Mouse (Mus musculus) gastrocnemius, postnatal 36 days (tissue): Measurements from ENCODE around the gene Rnd1. TPM values are rescaled to one million over a fixed set of nuclear protein-coding genes. Genes with fewer than 3 reads are reported as not detected.
A peak's percentile ranks its signal among the peaks of the same experiment; 100 is the strongest.

Source experiments
- DNase-seq, 2 experiments: peaks; one replicate each; pipeline ENCODE4 v3.0.0; 2022
- intact Hi-C: fragments of 180-260 bp; cut with DNase I; formaldehyde crosslinking; loops from one replicate; pipeline ENCODE4 v1.15.1; 2025
- total RNA-seq, 2 experiments: library from RNA; stranded (reverse); gene quantifications; 2 replicates each; pipeline ENCODE4 v1.2.3; 2021

The Rnd1 gene
- total RNA-seq, 2 experiments from 2014 or later, result 0.81 to 1.5 TPM

GRCm38 (mm10) chr15:98617176-98617537 lies 60.1 kb downstream of the Rnd1 start:
- DNase-seq, result peak; percentile 67 to 85
- intact Hi-C loops, result loop anchor here (1.0 to 5.0 kb wide), 2 partner anchors 37 to 105 kb away; no protein-coding TSS in a partner anchor

GRCm38 (mm10) chr15:98616362-98617175 lies 60.7 kb downstream of the Rnd1 start:
- intact Hi-C loops, result loop anchor here (1.0 to 5.0 kb wide), 2 partner anchors 36 to 104 kb away; no protein-coding TSS in a partner anchor
- DNase-seq, result no peak

GRCm38 (mm10) chr15:98615751-98616150 lies 61.5 kb downstream of the Rnd1 start:
- no peak for DNase-seq
- intact Hi-C loops, result loop anchor here (5.0 kb wide), 1 partner anchor 103 kb away; no protein-coding TSS in a partner anchor

- no peak for DNase-seq
- intact Hi-C loops, result loop anchor here (5.0 kb wide), 1 partner anchor 103 kb away; no protein-coding TSS in a partner anchor
These were observed 62.3 kb downstream of the Rnd1 start for GRCm38 (mm10) chr15:98614971-98615370.

GRCm38 (mm10) chr15:98614551-98614950 lies 62.7 kb downstream of the Rnd1 start:
- DNase-seq, result no peak

More at GRCm38 (mm10) chr15:98614551-98614950, 62.7 kb downstream of the Rnd1 start:
- intact Hi-C loops, result no loop called here

Other genes starting within 250 kb of the Rnd1 start
- not detected for gene Olfr282, start 246.2 kb downstream of the Rnd1 start, total RNA-seq
- gene Olfr281, start 224.9 kb downstream of the Rnd1 start, total RNA-seq, result not detected
- not detected for gene OR5BS1P, start 207.6 kb downstream of the Rnd1 start, total RNA-seq
- gene Lalba, start 194.7 kb downstream of the Rnd1 start, total RNA-seq, result not detected
- gene Olfr279, start 185.1 kb downstream of the Rnd1 start, total RNA-seq, result not detected
- 10 to 100 TPM; 62.2 to 64.5 TPM for gene Kansl2, start 143.2 kb downstream of the Rnd1 start, total RNA-seq
- 10 to 100 TPM; 12.4 to 17.9 TPM for gene Ccnt1, start 106.5 kb downstream of the Rnd1 start, total RNA-seq
- under 1 TPM in 1 of 2 experiments, not detected in 1; 0.87 TPM for gene 4930415O20Rik, start 106.5 kb downstream of the Rnd1 start, total RNA-seq
- gene Adcy6, start 67.4 kb downstream of the Rnd1 start, total RNA-seq, result 10 to 100 TPM; 24.2 to 26.7 TPM
- gene Cacnb3, start 46.6 kb downstream of the Rnd1 start, total RNA-seq, result 1 to 10 TPM; 2.5 to 4.2 TPM
- 10 to 100 TPM; 50.0 to 56.2 TPM for gene Ddx23, start 14.6 kb downstream of the Rnd1 start, total RNA-seq
- gene Ccdc65, start 30.7 kb upstream of the Rnd1 start, total RNA-seq, result not detected
- 1 to 10 TPM; 1.4 to 1.7 TPM for gene Fkbp11, start 50.7 kb upstream of the Rnd1 start, total RNA-seq
- gene Arf3, start 85.8 kb upstream of the Rnd1 start, total RNA-seq, result 1 to 10 TPM; 7.4 to 8.2 TPM
- under 1 TPM; 0.69 to 0.87 TPM for gene Wnt10b, start 100.7 kb upstream of the Rnd1 start, total RNA-seq
- not detected for gene Wnt1, start 112.4 kb upstream of the Rnd1 start, total RNA-seq
- gene Ddn, start 132.0 kb upstream of the Rnd1 start, total RNA-seq, result under 1 TPM; 0.28 to 0.96 TPM
- 10 to 100 TPM; 39.3 to 50.3 TPM for gene Prkag1, start 154.1 kb upstream of the Rnd1 start, total RNA-seq
- gene Kmt2d, start 193.7 kb upstream of the Rnd1 start, total RNA-seq, result 10 to 100 TPM; 42.7 to 46.4 TPM
- 1 to 10 TPM; 1.9 to 3.1 TPM for gene Rhebl1, start 217.1 kb upstream of the Rnd1 start, total RNA-seq
- under 1 TPM; 0.41 to 0.96 TPM for gene Dhh, start 221.1 kb upstream of the Rnd1 start, total RNA-seq
- gene Lmbr1l, start 240.8 kb upstream of the Rnd1 start, total RNA-seq, result 1 to 10 TPM; 6.3 to 7.6 TPM